Mouse (Mus musculus): ENCODE measurements around the gene Dhx30. TPM values are rescaled to one million over a fixed set of nuclear protein-coding genes. Genes with fewer than 3 reads are reported as not detected.
"Not testable (repeated sequence)": the region's sequence is repeated elsewhere in the genome, so short reads cannot be mapped to it uniquely, and the experiment has no call there.

Gene Dhx30
- polyA plus RNA-seq, 1 experiment from 2014 or later, result 137 TPM

DNA sequence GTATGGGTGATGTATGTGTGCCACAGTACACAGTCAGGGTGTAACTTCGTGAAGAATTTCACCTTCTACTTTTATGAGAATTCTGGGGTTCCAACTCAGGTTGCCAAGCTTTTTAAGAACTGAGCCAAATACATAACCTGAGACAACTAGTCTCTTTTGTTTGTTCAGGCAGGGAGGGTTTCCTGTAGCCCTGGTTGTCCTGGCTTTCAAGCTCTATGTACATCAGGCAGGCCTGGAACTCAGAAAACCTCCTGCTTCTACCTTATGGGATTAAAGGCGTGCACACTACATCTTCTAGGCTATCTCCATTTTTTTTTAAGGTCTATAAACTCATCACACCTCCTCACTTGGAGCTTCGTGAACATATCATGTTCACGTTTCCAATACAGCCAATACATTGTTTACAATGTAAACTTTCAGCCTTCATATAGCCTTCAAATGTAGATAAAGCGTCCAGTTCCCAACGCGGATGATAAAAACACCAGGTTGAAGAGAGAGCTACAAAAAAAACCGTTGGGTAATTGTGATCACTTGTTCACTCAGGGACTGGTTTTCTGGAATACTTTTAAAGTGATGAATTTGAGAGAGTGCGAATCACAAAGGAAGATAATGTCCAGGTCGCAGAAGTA, 13.4 kb upstream of the Dhx30 start:
- 25% methylated on average over 10 of the region's 10 CpGs for WGBS

DNA sequence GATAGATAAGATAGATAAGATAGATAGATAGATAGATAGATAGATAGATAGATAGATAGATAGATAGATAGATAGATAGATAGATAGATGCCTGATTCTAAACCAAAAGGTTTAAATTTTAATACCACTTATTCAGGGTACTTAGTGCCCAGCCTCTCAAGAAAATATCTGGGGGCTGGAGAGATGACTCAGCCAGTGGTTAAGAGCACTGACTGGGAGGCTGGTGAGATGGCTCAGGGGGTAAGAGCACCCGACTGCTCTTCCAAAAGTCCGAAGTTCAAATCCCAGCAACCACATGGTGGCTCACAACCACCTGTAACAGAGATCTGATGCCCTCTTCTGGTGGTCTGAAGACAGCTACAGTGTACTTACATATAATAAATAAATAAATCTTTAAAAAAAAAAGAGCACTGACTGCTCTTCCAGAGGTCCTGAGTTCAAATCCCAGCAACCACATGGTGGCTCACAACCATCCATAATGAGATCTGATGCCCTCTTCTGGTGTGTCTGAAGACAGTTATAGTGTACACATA, 6.4 kb upstream of the Dhx30 start:
- not testable (repeated sequence) for H3K9me3 ChIP-seq (replicated peaks); H3K4me1 ChIP-seq; ATAC-seq (ENCODE audit: insufficient number of reproducible peaks, low FRiP score, low TSS enrichment, low read depth); H3K4me3 ChIP-seq (replicated peaks); H3K9ac ChIP-seq; H3K36me3 ChIP-seq; H3K27ac ChIP-seq (replicated peaks); H3K27me3 ChIP-seq; H3K4me2 ChIP-seq (replicated peaks)
- 49% methylated on average over 2 of the region's 2 CpGs for WGBS

More for the DNA sequence above, 13.4 kb upstream of the Dhx30 start:
- Histone ChIP-seq H3K9ac (peak overlapping the region; percentile 42), H3K4me1 (peaks cover 22% of the 10 kb centered on the region), H3K4me3 (replicated peaks) (peak overlapping the region; percentile 85), H3K4me2 (replicated peaks) (peak overlapping the region; percentile 56), H3K36me3 (peaks cover 10% of the 10 kb centered on the region), H3K27ac (replicated peaks) (peak overlapping the region; percentile 96), H3K9me3 (replicated peaks) (no peaks in the 10 kb centered on the region), H3K27me3 (no peaks in the 10 kb centered on the region)
- no peak for ATAC-seq (ENCODE audit: insufficient number of reproducible peaks, low FRiP score, low TSS enrichment, low read depth)

DNA sequence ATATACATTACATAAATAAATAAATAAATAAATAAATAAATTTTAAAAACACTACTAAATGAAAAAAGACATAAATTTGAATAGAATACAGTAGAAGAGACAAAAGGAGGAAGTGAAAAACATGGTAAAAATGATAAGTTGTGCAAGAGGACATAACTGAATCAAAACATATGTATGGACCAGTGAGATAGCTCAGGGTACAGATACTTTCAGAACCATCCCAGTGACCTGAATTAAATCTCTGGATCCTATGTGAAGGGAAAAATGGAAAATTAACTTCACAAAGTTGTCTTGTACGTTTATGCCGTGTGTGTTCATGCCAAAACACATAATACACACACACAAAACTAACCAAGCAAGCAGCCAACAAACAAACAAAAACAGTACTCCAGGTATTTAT, 5.7 kb upstream of the Dhx30 start:
- Histone ChIP-seq H3K27me3 (no peaks in the 10 kb centered on the region), H3K9ac (no peak overlapping the region), H3K9me3 (replicated peaks) (no peaks in the 10 kb centered on the region), H3K4me3 (replicated peaks) (no peak overlapping the region), H3K4me1 (peaks cover 9% of the 10 kb centered on the region), H3K36me3 (no peaks in the 10 kb centered on the region), H3K4me2 (replicated peaks) (no peak overlapping the region), H3K27ac (replicated peaks) (no peak overlapping the region)
- 74% methylated on average over 2 of the region's 2 CpGs for WGBS
- ATAC-seq (ENCODE audit: insufficient number of reproducible peaks, low FRiP score, low TSS enrichment, low read depth), result no peak

DNA sequence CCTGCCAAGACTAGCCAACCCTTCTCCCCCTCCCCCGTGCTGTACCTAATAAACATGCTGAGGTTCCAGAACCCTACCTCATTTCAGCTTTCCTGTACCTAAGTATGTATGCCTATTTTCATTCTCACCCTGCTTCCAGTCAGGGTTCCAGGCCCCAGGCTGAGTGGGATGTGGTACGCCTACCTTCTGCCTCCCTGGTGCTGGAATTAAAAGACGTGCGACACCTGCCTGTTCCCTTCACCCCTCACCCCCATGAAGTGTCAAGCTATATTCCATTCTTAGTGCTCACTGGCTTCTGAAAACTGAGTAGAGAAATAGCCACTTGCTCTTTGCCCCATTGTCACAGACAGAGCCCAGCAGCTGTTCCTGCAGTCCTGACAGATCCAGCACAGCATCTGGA, 3.8 kb upstream of the Dhx30 start:
- H3K27me3 ChIP-seq, result no peaks in the 10 kb centered on the region
- H3K9ac ChIP-seq, result no peak overlapping the region
- no peaks in the 10 kb centered on the region for H3K36me3 ChIP-seq
- no peak for ATAC-seq (ENCODE audit: insufficient number of reproducible peaks, low FRiP score, low TSS enrichment, low read depth)
- no peaks in the 10 kb centered on the region for H3K9me3 ChIP-seq (replicated peaks)
- H3K4me1 ChIP-seq, result peaks cover 12% of the 10 kb centered on the region
- no peak overlapping the region for H3K4me2 ChIP-seq (replicated peaks)
- H3K27ac ChIP-seq (replicated peaks), result peak overlapping the region; percentile 22; the same call in 1 of the 2 replicates
- WGBS, result 77% methylated on average over 4 of the region's 4 CpGs
- no peak overlapping the region for H3K4me3 ChIP-seq (replicated peaks)

DNA sequence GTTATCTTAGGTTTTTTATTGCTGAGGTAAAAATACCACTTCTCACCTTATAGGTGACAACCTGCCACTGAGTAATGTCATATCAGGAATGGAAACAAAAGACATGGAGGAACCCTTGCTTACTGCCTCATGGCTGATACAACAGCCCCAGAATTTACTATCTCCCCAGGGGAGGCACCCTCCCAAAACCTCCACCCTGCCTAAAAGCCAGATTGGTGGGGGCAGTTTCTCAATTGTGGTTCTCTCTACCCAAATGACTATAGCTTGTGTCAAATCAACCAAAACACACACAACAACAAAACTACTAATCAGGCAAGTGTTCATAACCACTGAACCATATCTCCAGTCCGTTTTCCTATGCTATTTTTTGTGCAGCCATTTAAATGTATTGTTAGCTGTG, 619 bp upstream of the Dhx30 start:
- H3K4me1 ChIP-seq, result peaks cover 14% of the 10 kb centered on the region
- H3K36me3 ChIP-seq, result peaks cover 2% of the 10 kb centered on the region; the same call in 1 of the 2 replicates
- peak overlapping the region; percentile 89 for H3K4me3 ChIP-seq (replicated peaks)
- H3K27ac ChIP-seq (replicated peaks), result peak overlapping the region; percentile 99; the same call in 1 of the 2 replicates
- H3K4me2 ChIP-seq (replicated peaks), result peak overlapping the region; percentile 67
- H3K9me3 ChIP-seq (replicated peaks), result no peaks in the 10 kb centered on the region
- no peak for ATAC-seq (ENCODE audit: insufficient number of reproducible peaks, low FRiP score, low TSS enrichment, low read depth)
- no peaks in the 10 kb centered on the region for H3K27me3 ChIP-seq
- H3K9ac ChIP-seq, result peak overlapping the region; percentile 88
- WGBS, result 60% methylated on average over 1 of the region's 1 CpGs

DNA sequence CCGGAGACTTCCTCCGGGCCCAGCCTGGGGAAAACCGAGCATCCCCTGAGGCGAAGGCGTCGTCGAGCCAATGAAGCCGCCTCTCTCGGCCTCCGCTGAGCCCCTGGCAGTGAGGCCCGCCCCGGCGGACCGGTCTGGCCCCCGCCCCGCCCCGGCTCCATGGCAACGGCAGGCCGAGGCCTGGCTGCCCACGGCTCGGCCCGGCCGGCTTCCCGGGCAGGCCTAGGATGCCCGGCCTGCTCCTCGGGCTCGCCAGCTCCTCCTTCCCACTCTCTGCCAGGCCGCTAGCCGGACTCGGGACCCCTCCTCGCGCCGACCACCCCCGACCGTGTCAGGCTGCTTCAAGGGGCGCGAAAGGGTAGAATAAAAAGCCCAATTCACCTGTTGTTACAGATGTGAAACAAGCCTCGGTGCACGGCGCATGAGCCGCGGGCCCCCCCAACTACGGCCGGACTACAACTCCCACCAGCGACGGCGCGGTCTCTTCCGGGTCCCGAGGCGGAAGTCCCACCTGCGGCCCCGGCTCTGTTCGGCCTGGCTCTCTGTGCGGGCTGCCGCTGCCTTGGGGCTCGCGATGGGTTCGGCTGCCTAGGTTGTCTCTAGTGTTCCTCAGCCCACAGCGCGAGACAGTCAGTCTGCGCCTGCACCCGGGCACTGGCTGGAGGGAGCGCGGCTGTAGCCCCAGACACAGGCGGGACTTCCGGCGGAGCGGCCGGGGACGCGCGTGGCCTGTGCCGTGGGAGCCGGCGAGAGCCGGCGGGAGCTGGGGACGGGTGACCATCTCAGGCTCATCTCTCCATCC, 452 bp downstream of the Dhx30 start, which contains the start of gene Smarcc1:
Gene Smarcc1 (plus strand): TSS at position 732 of the 802 bp plus-strand sequence.
- Histone ChIP-seq H3K4me3 (replicated peaks) (peak within 1 kb of the TSS; percentile 89), H3K4me1 (peaks cover 14% of the 10 kb centered on the region), H3K9ac (peak within 1 kb of the TSS; percentile 88), H3K4me2 (replicated peaks) (peak within 1 kb of the TSS; percentile 67), H3K27me3 (no peaks in the 10 kb centered on the region), H3K36me3 (peaks cover 13% of the 10 kb centered on the region), H3K27ac (replicated peaks) (peak within 1 kb of the TSS; percentile 99), H3K9me3 (replicated peaks) (no peaks in the 10 kb centered on the region)
- WGBS, result under 1% methylated on average over 72 of the region's 79 CpGs
- peak; percentile 96 for ATAC-seq (ENCODE audit: insufficient number of reproducible peaks, low FRiP score, low TSS enrichment, low read depth)

DNA sequence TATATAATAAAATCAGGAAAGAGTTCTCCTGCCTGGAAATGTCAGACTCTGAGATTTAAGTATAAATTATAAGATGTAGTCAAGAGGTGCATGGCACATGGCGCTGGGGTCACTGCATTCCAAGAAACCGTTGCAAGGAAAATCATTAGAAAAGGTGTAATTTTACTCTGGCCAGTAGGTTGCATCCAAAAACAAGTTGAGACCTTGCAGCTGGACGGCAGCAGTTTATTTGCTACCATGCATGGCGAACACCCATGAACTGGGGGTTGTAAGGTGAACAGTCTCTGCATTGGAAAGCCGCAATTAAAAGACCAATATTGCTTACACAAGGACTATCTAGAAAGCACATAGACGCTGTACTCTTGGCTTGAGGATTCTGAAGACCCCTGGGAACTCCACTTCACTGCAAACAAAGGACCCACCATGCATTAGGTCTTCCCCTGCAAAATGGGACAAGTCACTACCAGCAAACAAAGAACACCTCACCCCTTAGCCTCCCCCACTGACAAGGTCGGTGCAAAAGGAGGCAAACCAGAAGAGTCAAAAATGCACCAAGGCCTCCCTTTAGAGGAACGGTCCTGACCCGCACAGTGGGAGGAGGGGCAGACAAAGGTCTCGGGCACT, 1.2 kb downstream of the Dhx30 start:
- Histone ChIP-seq H3K9me3 (replicated peaks) (no peaks in the 10 kb centered on the region), H3K36me3 (peaks cover 19% of the 10 kb centered on the region), H3K4me2 (replicated peaks) (peak overlapping the region; percentile 67), H3K27me3 (no peaks in the 10 kb centered on the region), H3K9ac (peak overlapping the region; percentile 88), H3K27ac (replicated peaks) (peak overlapping the region; percentile 99), H3K4me1 (peaks cover 14% of the 10 kb centered on the region), H3K4me3 (replicated peaks) (peak overlapping the region; percentile 89)
- ATAC-seq (ENCODE audit: insufficient number of reproducible peaks, low FRiP score, low TSS enrichment, low read depth), result no peak
- WGBS, result 6% methylated on average over 10 of the region's 10 CpGs

DNA sequence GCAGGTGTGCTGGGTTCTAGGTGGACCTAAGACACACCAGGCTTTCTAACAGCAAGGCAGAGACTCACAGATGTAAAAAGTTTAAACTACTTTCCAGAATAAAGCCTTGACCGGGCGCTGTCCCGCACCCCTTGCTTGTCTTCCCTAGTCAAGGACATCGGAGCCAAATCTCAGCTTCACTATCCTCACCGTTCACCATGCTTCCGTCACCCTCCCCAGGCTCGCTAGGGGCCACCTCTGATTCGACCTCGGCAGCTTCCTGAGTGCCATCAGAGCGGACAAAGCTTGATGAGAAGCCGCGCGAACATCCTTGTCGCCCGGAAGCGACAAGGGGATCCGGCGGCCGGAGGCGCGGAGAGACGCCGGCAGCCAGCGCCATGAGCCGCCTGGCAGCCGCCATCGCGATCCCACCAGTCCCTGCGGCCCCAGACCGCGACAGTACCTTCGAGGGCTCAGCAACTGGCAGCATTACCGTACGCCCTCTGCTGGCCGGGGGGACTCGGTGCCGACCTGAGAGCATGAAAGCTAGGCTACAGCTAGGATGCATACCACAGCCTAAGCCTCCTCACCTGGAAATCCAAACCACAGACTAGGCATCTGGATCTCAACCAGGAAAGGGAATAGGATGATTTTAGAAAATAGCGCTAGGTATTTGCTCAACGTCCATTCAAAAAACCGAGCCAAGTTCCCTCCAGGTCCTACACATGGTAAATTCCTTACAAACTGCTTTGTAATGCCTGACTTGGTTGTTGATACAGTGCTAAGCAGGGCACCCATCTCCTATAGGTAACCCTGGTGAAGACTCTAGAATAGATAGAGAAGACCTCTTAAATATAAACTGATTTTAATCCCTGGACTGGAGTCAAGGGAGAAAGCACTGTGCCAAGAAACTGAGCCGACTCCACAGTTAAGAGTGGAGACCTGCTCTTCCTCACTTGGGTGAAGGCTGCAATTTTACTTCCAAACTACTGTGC, 16.7 kb downstream of the Dhx30 start:
- peak overlapping the region; percentile 73 for H3K4me2 ChIP-seq (replicated peaks)
- H3K27ac ChIP-seq (replicated peaks), result peak overlapping the region; percentile 13; the same call in 1 of the 2 replicates
- peaks cover 72% of the 10 kb centered on the region for H3K36me3 ChIP-seq
- peak overlapping the region; percentile 62 for H3K9ac ChIP-seq
- 3% methylated on average over 41 of the region's 41 CpGs for WGBS
- H3K27me3 ChIP-seq, result no peaks in the 10 kb centered on the region
- peak; percentile 90 for ATAC-seq (ENCODE audit: insufficient number of reproducible peaks, low FRiP score, low TSS enrichment, low read depth)
- no peaks in the 10 kb centered on the region for H3K9me3 ChIP-seq (replicated peaks)
- H3K4me1 ChIP-seq, result peaks cover 12% of the 10 kb centered on the region
- H3K4me3 ChIP-seq (replicated peaks), result peak overlapping the region; percentile 82

DNA sequence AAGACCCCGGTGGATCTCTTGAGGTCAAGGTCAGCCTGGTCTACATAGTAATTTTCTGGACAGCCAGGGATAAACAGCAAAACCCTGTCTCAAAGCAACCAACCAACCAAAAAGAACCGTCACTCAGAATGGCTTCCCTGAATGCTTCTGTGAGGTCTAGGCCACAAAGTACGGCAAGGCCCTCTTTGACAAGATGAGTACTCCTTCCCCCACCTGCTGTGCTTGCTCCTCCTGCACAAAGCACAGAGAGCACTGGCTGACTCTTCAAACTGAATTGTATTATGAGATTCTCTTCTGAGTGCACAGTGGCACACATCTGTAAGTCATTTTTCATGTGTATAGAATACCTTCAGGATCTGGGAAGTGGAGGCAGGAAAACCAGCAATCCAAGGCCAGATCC, 19.8 kb downstream of the Dhx30 start:
- Histone ChIP-seq H3K27ac (replicated peaks) (no peak overlapping the region), H3K4me3 (replicated peaks) (no peak overlapping the region), H3K4me1 (peaks cover 12% of the 10 kb centered on the region), H3K4me2 (replicated peaks) (no peak overlapping the region), H3K9ac (no peak overlapping the region), H3K36me3 (peaks cover 68% of the 10 kb centered on the region), H3K9me3 (replicated peaks) (no peaks in the 10 kb centered on the region), H3K27me3 (no peaks in the 10 kb centered on the region)
- no peak for ATAC-seq (ENCODE audit: insufficient number of reproducible peaks, low FRiP score, low TSS enrichment, low read depth)
- WGBS, result 89% methylated on average over 3 of the region's 3 CpGs

DNA sequence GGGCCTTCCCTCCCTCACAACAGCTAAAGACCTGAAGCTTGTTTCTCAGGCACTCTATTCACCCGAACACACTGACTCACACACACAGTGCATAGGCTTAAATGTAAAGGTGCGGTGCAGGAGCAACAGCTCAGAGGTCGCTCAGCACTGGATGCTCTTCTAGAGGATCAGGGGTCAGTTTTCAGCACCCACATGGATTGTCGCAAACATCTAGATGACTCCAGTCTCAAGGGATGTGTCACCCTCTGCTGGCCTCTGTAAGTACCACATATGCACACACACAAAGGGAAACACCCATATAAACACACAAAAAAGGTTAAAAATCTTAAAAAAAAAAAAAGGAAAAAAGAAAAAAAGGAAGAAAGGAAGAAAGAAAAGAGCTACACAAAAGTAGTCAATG, 22.9 kb downstream of the Dhx30 start:
- Histone ChIP-seq H3K4me1 (no peaks in the 10 kb centered on the region; the same call in 1 of the 2 replicates), H3K4me2 (replicated peaks) (no peak overlapping the region), H3K27me3 (no peaks in the 10 kb centered on the region), H3K36me3 (peaks cover 91% of the 10 kb centered on the region), H3K9ac (no peak overlapping the region), H3K4me3 (replicated peaks) (no peak overlapping the region), H3K9me3 (replicated peaks) (no peaks in the 10 kb centered on the region), H3K27ac (replicated peaks) (no peak overlapping the region)
- no peak for ATAC-seq (ENCODE audit: insufficient number of reproducible peaks, low FRiP score, low TSS enrichment, low read depth)
- 96% methylated on average over 4 of the region's 4 CpGs for WGBS
